Mouse (Mus musculus): ENCODE measurements around the gene Kpna2.
"Not testable (repeated sequence)": the region's sequence is repeated elsewhere in the genome, so short reads cannot be mapped to it uniquely, and the experiment has no call there.

Kpna2 gene

GRCm38 (mm10) chr11:106985979-106986604, 13.2 kb downstream of the Kpna2 start:
- DNase-seq (ENCODE audit: low spot score in 2 of 2) = not testable (repeated sequence)

- DNase-seq (ENCODE audit: low spot score in 2 of 2) = no peak
Observed at GRCm38 (mm10) chr11:106982351-106982750, 17.0 kb downstream of the Kpna2 start.

- no peak for DNase-seq (ENCODE audit: low spot score in 2 of 2)
Observed at GRCm38 (mm10) chr11:106981787-106982186, 17.6 kb downstream of the Kpna2 start.

GRCm38 (mm10) chr11:106980455-106980854, 18.9 kb downstream of the Kpna2 start:
- DNase-seq (ENCODE audit: low spot score in 2 of 2) = peak in 1 of 2 experiments; percentile 46

- DNase-seq (ENCODE audit: low spot score in 2 of 2) = no peak
Observed at GRCm38 (mm10) chr11:106976194-106976593, 23.1 kb downstream of the Kpna2 start.

GRCm38 (mm10) chr11:106975419-106976177, 23.7 kb downstream of the Kpna2 start:
- DNase-seq (ENCODE audit: low spot score in 2 of 2) = no peak

- no peak for DNase-seq (ENCODE audit: low spot score in 2 of 2)
Observed at GRCm38 (mm10) chr11:106974440-106974839, 24.9 kb downstream of the Kpna2 start.

GRCm38 (mm10) chr11:106973016-106973415, 26.3 kb downstream of the Kpna2 start:
- no peak for DNase-seq (ENCODE audit: low spot score in 2 of 2)

- no peak for DNase-seq (ENCODE audit: low spot score in 2 of 2)
Observed at GRCm38 (mm10) chr11:106969798-106970197, 29.5 kb downstream of the Kpna2 start.

GRCm38 (mm10) chr11:106967630-106968029, 31.7 kb downstream of the Kpna2 start:
- DNase-seq (ENCODE audit: low spot score in 2 of 2) = no peak

- no peak for DNase-seq (ENCODE audit: low spot score in 2 of 2)
Observed at GRCm38 (mm10) chr11:106965881-106966280, 33.5 kb downstream of the Kpna2 start.

- no peak for DNase-seq (ENCODE audit: low spot score in 2 of 2)
Observed at GRCm38 (mm10) chr11:106962310-106962709, 37.0 kb downstream of the Kpna2 start.

GRCm38 (mm10) chr11:106961471-106962081, 37.8 kb downstream of the Kpna2 start:
- no peak for DNase-seq (ENCODE audit: low spot score in 2 of 2)

GRCm38 (mm10) chr11:106959121-106959520, 40.2 kb downstream of the Kpna2 start:
- DNase-seq (ENCODE audit: low spot score in 2 of 2) = no peak

GRCm38 (mm10) chr11:106958407-106959071, 40.8 kb downstream of the Kpna2 start:
- DNase-seq (ENCODE audit: low spot score in 2 of 2) = no peak

- no peak for DNase-seq (ENCODE audit: low spot score in 2 of 2)
Observed at GRCm38 (mm10) chr11:106957271-106957980, 41.9 kb downstream of the Kpna2 start.

- DNase-seq (ENCODE audit: low spot score in 2 of 2) = no peak
Observed at GRCm38 (mm10) chr11:106954566-106954965, 44.8 kb downstream of the Kpna2 start.

- DNase-seq (ENCODE audit: low spot score in 2 of 2) = no peak
Observed at GRCm38 (mm10) chr11:106954116-106954515, 45.2 kb downstream of the Kpna2 start.
